Comparison of ENCODE assay signal across 8 mouse cellular contexts in genomic region chr19:10688537-10689352, GRCm38 (mm10). TPM values are rescaled to one million over a fixed set of nuclear protein-coding genes. Genes with fewer than 3 reads are reported as not detected.
A peak's percentile ranks its signal among the peaks of the same experiment; 100 is the strongest.
DNase-seq lines count a peak whose midpoint lies in the region; ATAC-seq and TF ChIP-seq lines count a peak whose summit lies in the region.

Gene Vps37c, plus strand, starts transcription at chr19:10688735.

- H3K9me3 ChIP-seq in hindbrain, embryonic 14.5 days (ENCODE audit: control insufficient read depth, low read length), result no peaks in the 10 kb centered on the region

- ATAC-seq in Patski, result peak; percentile 70
- peak; percentile 90 for ATAC-seq in hindbrain, embryonic 14.5 days (ENCODE audit: low FRiP score)

- no peaks in the 10 kb centered on the region for H3K36me3 ChIP-seq in hindbrain, embryonic 14.5 days (replicated peaks; ENCODE audit: control insufficient read depth, insufficient read depth)

- H3K4me3 ChIP-seq in hindbrain, embryonic 14.5 days (replicated peaks; ENCODE audit: low read length), result peak within 1 kb of the TSS; percentile 69

- peak within 1 kb of the TSS; percentile 83 for H3K9ac ChIP-seq in hindbrain, embryonic 14.5 days

- in situ Hi-C loops in Patski (cut with MboI; ENCODE audit: low pct_unique_long_range_greater_than_20kb), result no loop called here

- no peaks in the 10 kb centered on the region for H3K27me3 ChIP-seq in Patski
- no peaks in the 10 kb centered on the region for H3K27me3 ChIP-seq in hindbrain, embryonic 14.5 days (ENCODE audit: control insufficient read depth, insufficient read depth, low read length)

- WGBS in hindbrain, embryonic 14.5 days, result under 1% methylated on average over 73 of the region's 74 CpGs

- TF ChIP-seq CTCF in Patski (IDR thresholded peaks at IDR 0.05), result no peak

- peak within 1 kb of the TSS; percentile 80 for H3K4me2 ChIP-seq in hindbrain, embryonic 14.5 days (replicated peaks)

- POLR2A ChIA-PET in Patski (lab: Charles Lee), result interaction anchor here (1.5 to 1.6 kb wide), 2 partner anchors 17 to 21 kb away, joined by 3 to 5 read pairs; no protein-coding TSS in a partner anchor

- CTCF ChIA-PET in Patski (lab: Charles Lee), result interaction anchor here (1.3 to 16.3 kb wide), 2 partner anchors 10 to 21 kb away, joined by 5 to 229 read pairs; partner anchors contain the start of gene Pga5

- H3K27ac ChIP-seq in hindbrain, embryonic 14.5 days, result peak within 1 kb of the TSS; percentile 96

- DNase-seq in Patski (ENCODE audit: low read depth, low spot score), result peak; percentile 71
- DNase-seq in cerebellum, postnatal 14 days, result peak; percentile 98 to 99
- peak; percentile 80 to 93 for DNase-seq in frontal cortex, postnatal 25 days (ENCODE audit: low spot score in 2 of 2)
- DNase-seq in hindbrain, embryonic 14.5 days (ENCODE audit: low spot score), result peak; percentile 95
- DNase-seq in layer of hippocampus, postnatal 36 days, result peak; percentile 93 to 94
- DNase-seq in lung, postnatal 36 days, result peak; percentile 94
- DNase-seq in retina, postnatal 1 day, result peak; percentile 94
- DNase-seq in urinary bladder, adult 18-20 months (ENCODE audit: low spot score in 2 of 2), result peak; percentile 92 to 100

- H3K4me1 ChIP-seq in hindbrain, embryonic 14.5 days (replicated peaks; ENCODE audit: control insufficient read depth, insufficient read depth, low read length), result peaks cover 27% of the 10 kb centered on the region

RNA-seq across cellular contexts. Expression of gene Vps37c, which starts in this region (rescaled TPM):
- polyA plus RNA-seq in Patski (2021), result 52.9 TPM
- polyA plus RNA-seq in hindbrain, embryonic 14.5 days (2014; fragmentation: Nextera tagmentation; extraction: Ambion mirVana), result 28.7 and 31.3 TPM in 2 replicates
- total RNA-seq in layer of hippocampus, postnatal 36 days (2021), result 10 to 100 TPM; 24.2 to 26.7 TPM

Comparison
In these comparisons a context has a peak if more than half of its experiments do, and no peak if none do; other contexts are left out.
1. Peak in every context shown above with its lines: DNase-seq, ATAC-seq, H3K4me3 ChIP-seq and H3K27ac ChIP-seq.